Comparison of ENCODE assay signal across 29 mouse cellular contexts in the genomic region with DNA sequence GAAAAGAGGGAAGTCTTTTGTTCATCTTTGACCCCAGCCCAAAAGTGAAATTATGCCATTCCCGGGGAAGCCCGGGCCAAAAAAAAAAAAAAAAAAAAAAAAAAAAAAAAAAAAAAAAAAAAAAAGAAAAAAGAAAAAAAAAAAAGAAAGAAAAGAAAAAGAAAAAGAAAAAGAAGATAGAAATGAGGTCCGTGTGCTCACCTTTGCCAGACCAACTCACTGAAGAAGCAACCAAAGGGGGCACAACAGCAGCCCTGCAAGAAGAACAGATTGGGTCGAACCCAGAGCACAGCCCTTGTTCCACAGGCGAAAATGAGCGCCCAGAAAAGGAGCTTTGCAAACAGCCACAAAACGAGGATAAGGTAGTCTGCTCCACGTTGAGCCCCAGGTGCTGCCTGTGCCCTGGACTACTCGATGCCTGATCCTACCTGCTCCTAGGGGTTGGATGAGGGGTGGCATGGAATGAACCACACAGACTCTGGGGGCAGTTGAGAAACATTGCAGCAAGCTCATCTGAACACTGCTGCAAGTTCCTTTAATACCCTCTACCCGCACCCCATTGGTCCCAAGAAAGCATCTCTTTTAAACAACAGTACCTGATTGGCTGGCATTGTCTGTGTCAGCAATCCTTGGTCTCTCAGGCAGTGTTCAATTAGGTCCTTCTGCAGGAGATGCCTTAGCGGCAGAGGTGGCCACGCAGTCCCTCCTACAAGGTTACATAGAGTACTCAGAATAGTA. TPM values are rescaled to one million over a fixed set of nuclear protein-coding genes. Genes with fewer than 3 reads are reported as not detected.
A peak's percentile ranks its signal among the peaks of the same experiment; 100 is the strongest.
DNase-seq lines count a peak whose midpoint lies in the region; TF ChIP-seq lines count a peak whose summit lies in the region.
"Had no signal": no experiment of that assay in that cellular context is flagged by ENCODE, and none has a peak within 500 bp of the region (broad histone marks: within the 10 kb centered on the region; RNA-seq: fewer than 3 reads in every experiment).

No protein-coding gene starts in this region.

- no peak for TF ChIP-seq CTCF in testis, adult 2 months (IDR thresholded peaks at IDR 0.05; ENCODE audit: control insufficient read depth, insufficient read depth, insufficient replicate concordance, low read depth, low read length)

- H3K4me1 ChIP-seq in testis, adult 2 months (ENCODE audit: control insufficient read depth, insufficient read depth, low read length): peaks cover 2% of the 10 kb centered on the region
- no peaks in the 10 kb centered on the region for H3K4me1 ChIP-seq in hindbrain, embryonic 10.5 days (replicated peaks)
- H3K4me1 ChIP-seq: embryonic facial prominence, embryonic 12.5 days; forebrain, embryonic 15.5 days; limb, embryonic 12.5 days; midbrain, embryonic 10.5 days; midbrain, embryonic 15.5 days had no signal

- DNase-seq in testis, postnatal 10 days (ENCODE audit: low spot score): no peak
- DNase-seq in ES-CJ7 (ENCODE audit: low read depth, low spot score) (peak; percentile 3), MN1 (ENCODE audit: low spot score) (peak; percentile 84)
- no peak for DNase-seq in layer of hippocampus, postnatal 10 days (ENCODE audit: low spot score in 2 of 2)
- no peak for DNase-seq in hindbrain, embryonic 10.5 days (ENCODE audit: low spot score)
- DNase-seq in kidney, postnatal 10 days: no peak
- DNase-seq: adrenal gland, postnatal 36 days; cerebellum, adult 2 months; cerebellum, postnatal 25 days; embryo, embryonic 11 days; gastrocnemius, postnatal 25 days; heart, adult 18-20 months; heart, postnatal 4 days; kidney, adult 11 months; kidney, postnatal 25 days; lung, postnatal 4 days; right cerebral cortex, postnatal 25 days; thymus, adult 2 months had no signal

- no peak overlapping the region for H3ac ChIP-seq in myocyte (ENCODE audit: control insufficient read depth, insufficient read length)

- no peaks in the 10 kb centered on the region for H3K79me2 ChIP-seq in myocyte (ENCODE audit: control insufficient read depth, insufficient read depth)

- no peaks in the 10 kb centered on the region for H3K9me3 ChIP-seq in hindbrain, embryonic 10.5 days
- H3K9me3 ChIP-seq: embryonic facial prominence, embryonic 12.5 days; forebrain, embryonic 15.5 days; limb, embryonic 12.5 days; midbrain, embryonic 10.5 days; midbrain, embryonic 15.5 days had no signal

- H3K27ac ChIP-seq in testis, adult 2 months (ENCODE audit: control insufficient read depth, insufficient read depth, low read depth, low read length): no peak overlapping the region
- H3K27ac ChIP-seq in hindbrain, embryonic 10.5 days: no peak overlapping the region
- H3K27ac ChIP-seq: embryonic facial prominence, embryonic 12.5 days; forebrain, embryonic 15.5 days; hindbrain, embryonic 14.5 days; left cerebral cortex, adult 2 months; limb, embryonic 12.5 days; midbrain, embryonic 10.5 days; midbrain, embryonic 15.5 days had no signal

- H3K27me3 ChIP-seq in testis, adult 2 months (ENCODE audit: control insufficient read depth, insufficient read depth, low read length): no peaks in the 10 kb centered on the region
- H3K27me3 ChIP-seq in myocyte (ENCODE audit: control insufficient read depth, insufficient read depth, insufficient read length): no peaks in the 10 kb centered on the region
- no peaks in the 10 kb centered on the region for H3K27me3 ChIP-seq in hindbrain, embryonic 10.5 days (ENCODE audit: insufficient read depth, poor library complexity, severe bottlenecking)
- H3K27me3 ChIP-seq: embryonic facial prominence, embryonic 12.5 days; forebrain, embryonic 15.5 days; limb, embryonic 12.5 days; midbrain, embryonic 15.5 days; Patski had no signal

- TF ChIP-seq POLR2A in testis, adult 2 months (IDR thresholded peaks at IDR 0.05; ENCODE audit: control insufficient read depth, low read depth, low read length): no peak
- TF ChIP-seq POLR2A in myocyte (IDR thresholded peaks at IDR 0.05; ENCODE audit: insufficient read length, low read depth): no peak

- H3K36me3 ChIP-seq in testis, adult 2 months (ENCODE audit: control insufficient read depth, insufficient read depth, low read length): no peaks in the 10 kb centered on the region
- H3K36me3 ChIP-seq in myocyte (ENCODE audit: control insufficient read depth, insufficient read depth): no peaks in the 10 kb centered on the region
- no peaks in the 10 kb centered on the region for H3K36me3 ChIP-seq in hindbrain, embryonic 10.5 days
- H3K36me3 ChIP-seq: embryonic facial prominence, embryonic 12.5 days; forebrain, embryonic 15.5 days; limb, embryonic 12.5 days; midbrain, embryonic 10.5 days; midbrain, embryonic 15.5 days had no signal

- 85% methylated on average over 10 of the region's 12 CpGs for WGBS in hindbrain, embryonic 10.5 days

- peak overlapping the region; percentile 3; the same call in 1 of the 2 replicates for H3K4me3 ChIP-seq in testis, adult 2 months (ENCODE audit: control insufficient read depth, low read depth, low read length)
- no peak overlapping the region for H3K4me3 ChIP-seq in myocyte
- no peak overlapping the region for H3K4me3 ChIP-seq in hindbrain, embryonic 10.5 days
- H3K4me3 ChIP-seq: embryonic facial prominence, embryonic 12.5 days; forebrain, embryonic 15.5 days; left cerebral cortex, adult 2 months; limb, embryonic 12.5 days; midbrain, embryonic 10.5 days; midbrain, embryonic 15.5 days had no signal

- peak overlapping the region; percentile 78 for H3K4me2 ChIP-seq in myocyte (ENCODE audit: low read depth)
- H3K4me2 ChIP-seq: embryonic facial prominence, embryonic 12.5 days; forebrain, embryonic 15.5 days; heart, embryonic 11.5 days; hindbrain, embryonic 14.5 days; limb, embryonic 12.5 days; midbrain, embryonic 15.5 days had no signal

TF ChIP-seq in myocyte, 11 proteins besides CTCF, POLR2A, EP300 and RAD21:
- no peak for TF ChIP-seq SRF (IDR thresholded peaks at IDR 0.05; ENCODE audit: control insufficient read depth, insufficient read length, low read depth)

RNA-seq across cellular contexts. Expression of gene Arhgap11a, which starts 45.1 kb away (rescaled TPM):
- 2.6 TPM in 2 replicates for polyA plus RNA-seq in testis, adult 2 months (2012; rRNA removed)
- 6.8 TPM for polyA plus RNA-seq in myocyte (2012; fragmentation: generic; extraction: Trizol)
- 1 to 10 TPM; 6.6 to 6.7 TPM for total RNA-seq in layer of hippocampus, postnatal 10 days (2021)
- 31.6 and 33.9 TPM in 2 replicates for polyA plus RNA-seq in hindbrain, embryonic 10.5 days (2016; fragmentation: Nextera tagmentation; extraction: Ambion mirVana)

Comparison
In these comparisons a context has a peak if more than half of its experiments do, and no peak if none do; other contexts are left out.
1. DNase-seq: peak in ES-CJ7 (single experiment) and MN1 (single experiment); none in testis, postnatal 10 days (single experiment), layer of hippocampus, postnatal 10 days (0 of 2), hindbrain, embryonic 10.5 days (single experiment) and kidney, postnatal 10 days (single experiment).